Mouse (Mus musculus) MEL (cell line): ENCODE data around the gene Ube2j1. TPM values are rescaled to one million over a fixed set of nuclear protein-coding genes. Genes with fewer than 3 reads are reported as not detected.

ENCODE experiments used
- DNase-seq: peaks from one replicate; pipeline ENCODE4 v3.0.0; 2011; ENCODE audit warnings: low read depth, low spot score
- H3K27ac ChIP-seq: 2 replicates; pipeline ENCODE4 v1.5.1; 2012; ENCODE audit warnings: low read depth, mild to moderate bottlenecking, control low read depth, low read length, moderate library complexity; ENCODE audit not compliant: control insufficient read depth
- H3K27me3 ChIP-seq, 2 experiments: fragments of 150-350 bp in 1 of 2; sonication (generic) in 1 of 2; 2 replicates each; pipeline ENCODE4 v1.6.1; 2012; ENCODE audit warnings: low read length in 2 of 2, mild to moderate bottlenecking in 2 of 2, improper control_type of control experiment in 1 of 2, moderate library complexity in 1 of 2; ENCODE audit not compliant: insufficient read depth in 2 of 2, control insufficient read depth in 1 of 2
- H3K36me3 ChIP-seq, 2 experiments: 2 replicates each; pipeline ENCODE4 v1.6.1; 2012 to 2014; ENCODE audit warnings: low read length in 2 of 2, improper control_type of control experiment in 1 of 2, inconsistent platforms in 1 of 2, mild to moderate bottlenecking in 1 of 2; ENCODE audit not compliant: insufficient read depth in 2 of 2, control insufficient read depth in 1 of 2
- H3K4me1 ChIP-seq, 2 experiments: fragments of 150-350 bp in 1 of 2; sonication (generic) in 1 of 2; 2 replicates each; pipeline ENCODE4 v1.6.1; 2012; ENCODE audit warnings: low read length in 2 of 2, improper control_type of control experiment in 1 of 2, mild to moderate bottlenecking in 1 of 2; ENCODE audit not compliant: insufficient read depth in 2 of 2, control insufficient read depth in 1 of 2
- H3K4me3 ChIP-seq, 2 experiments: fragments of 150-350 bp in 1 of 2; sonication (generic) in 1 of 2; 2 replicates each; pipeline ENCODE4 v1.5.1; 2012; ENCODE audit warnings: low read depth in 2 of 2, low read length in 2 of 2, mild to moderate bottlenecking in 2 of 2, moderate library complexity in 2 of 2, control low read depth in 1 of 2, improper control_type of control experiment in 1 of 2; ENCODE audit not compliant: control insufficient read depth in 1 of 2, insufficient read depth in 1 of 2
- H3K79me2 ChIP-seq: 2 replicates; pipeline ENCODE4 v1.6.1; 2012; ENCODE audit warnings: mild to moderate bottlenecking, low read length, moderate library complexity; ENCODE audit not compliant: control insufficient read depth, poor library complexity, insufficient read depth
- H3K9ac ChIP-seq: 2 replicates; pipeline ENCODE4 v1.6.1; 2012; ENCODE audit warnings: low read depth, mild to moderate bottlenecking, control low read depth, low read length, moderate library complexity; ENCODE audit not compliant: control insufficient read depth, poor library complexity, severe bottlenecking
- H3K9me3 ChIP-seq: fragments of 150-350 bp; sonication (generic); replicated peaks from 2 replicates; pipeline ENCODE4 v1.6.1; 2012; ENCODE audit warnings: mild to moderate bottlenecking, low read length, improper control_type of control experiment, moderate library complexity; ENCODE audit not compliant: insufficient read depth
- CHD2 ChIP-seq: IDR thresholded peaks from 2 replicates; pipeline ENCODE4 v1.6.1; 2011; ENCODE audit warnings: low read length, improper control_type of control experiment
- E2F4 ChIP-seq: IDR thresholded peaks from 2 replicates; pipeline ENCODE4 v1.6.1; 2011; ENCODE audit warnings: low read depth, low read length, improper control_type of control experiment, borderline replicate concordance
- EP300 ChIP-seq, 2 experiments: IDR thresholded peaks; 2 replicates each; pipeline ENCODE4 v1.6.1; 2011; ENCODE audit warnings: improper control_type of control experiment in 2 of 2, low read length in 2 of 2, low read depth in 1 of 2, mild to moderate bottlenecking in 1 of 2
- ETS1 ChIP-seq: IDR thresholded peaks from 2 replicates; pipeline ENCODE4 v1.6.1; 2012; ENCODE audit warnings: low read depth, mild to moderate bottlenecking, inconsistent platforms, low read length, improper control_type of control experiment, moderate library complexity
- GABPA ChIP-seq: IDR thresholded peaks from 2 replicates; pipeline ENCODE4 v1.6.1; 2012; ENCODE audit warnings: low read depth, mild to moderate bottlenecking, inconsistent platforms, low read length, improper control_type of control experiment, moderate library complexity
- HCFC1 ChIP-seq: IDR thresholded peaks from 2 replicates; pipeline ENCODE4 v1.6.1; 2012; ENCODE audit warnings: low read depth, mild to moderate bottlenecking, inconsistent platforms, low read length, improper control_type of control experiment, moderate library complexity
- JUND ChIP-seq: IDR thresholded peaks from 2 replicates; pipeline ENCODE4 v1.6.1; 2011; ENCODE audit warnings: low read depth, mild to moderate bottlenecking, improper control_type of control experiment, low read length
- MAFK ChIP-seq: IDR thresholded peaks from 2 replicates; pipeline ENCODE4 v1.6.1; 2011; ENCODE audit warnings: low read depth, mild to moderate bottlenecking, low read length, improper control_type of control experiment, borderline replicate concordance
- MAX ChIP-seq: IDR thresholded peaks from 2 replicates; pipeline ENCODE4 v1.6.1; 2011; ENCODE audit warnings: low read length, improper control_type of control experiment
- MAZ ChIP-seq: IDR thresholded peaks from 2 replicates; pipeline ENCODE4 v1.6.1; 2012; ENCODE audit warnings: low read depth, mild to moderate bottlenecking, inconsistent platforms, low read length, improper control_type of control experiment
- MEF2A ChIP-seq: IDR thresholded peaks from 2 replicates; pipeline ENCODE4 v1.6.1; 2014; ENCODE audit warnings: low read depth, mild to moderate bottlenecking, inconsistent platforms, low read length, improper control_type of control experiment; ENCODE audit not compliant: poor library complexity, insufficient replicate concordance, severe bottlenecking; ENCODE audit errors: extremely low read depth
- MXI1 ChIP-seq: IDR thresholded peaks from 2 replicates; pipeline ENCODE4 v1.6.1; 2011; ENCODE audit warnings: mild to moderate bottlenecking, low read depth, low read length, improper control_type of control experiment
- MYC ChIP-seq: IDR thresholded peaks from 2 replicates; pipeline ENCODE4 v1.6.1; 2011; ENCODE audit warnings: low read depth, mild to moderate bottlenecking, low read length, improper control_type of control experiment, moderate library complexity
- NELFE ChIP-seq: IDR thresholded peaks from 2 replicates; pipeline ENCODE4 v1.6.1; 2011; ENCODE audit warnings: low read depth, low read length, improper control_type of control experiment
- NRF1 ChIP-seq: IDR thresholded peaks from 2 replicates; pipeline ENCODE4 v1.6.1; 2014; ENCODE audit warnings: low read depth, mild to moderate bottlenecking, inconsistent platforms, low read length, improper control_type of control experiment, moderate library complexity; ENCODE audit not compliant: poor library complexity, insufficient read depth, severe bottlenecking
- POLR2A ChIP-seq, 2 experiments: IDR thresholded peaks; 2 replicates each; pipeline ENCODE4 v1.6.1; 2011 to 2012; ENCODE audit warnings: low read length in 2 of 2, mild to moderate bottlenecking in 2 of 2, control low read depth in 1 of 2, improper control_type of control experiment in 1 of 2, low read depth in 1 of 2, moderate library complexity in 1 of 2; ENCODE audit not compliant: control insufficient read depth in 1 of 2, insufficient read depth in 1 of 2, poor library complexity in 1 of 2
- POLR2AphosphoS2 ChIP-seq: IDR thresholded peaks from 2 replicates; pipeline ENCODE4 v1.6.1; 2011; ENCODE audit warnings: low read length, improper control_type of control experiment
- POLR2AphosphoS5 ChIP-seq: IDR thresholded peaks from 2 replicates; pipeline ENCODE4 v1.6.1; 2012; ENCODE audit warnings: low read depth, borderline replicate concordance, mild to moderate bottlenecking, inconsistent platforms, low read length, moderate library complexity, mixed read lengths
- SIN3A ChIP-seq: IDR thresholded peaks from 2 replicates; pipeline ENCODE4 v1.6.1; 2012; ENCODE audit warnings: low read length, improper control_type of control experiment, inconsistent platforms
- TCF12 ChIP-seq: IDR thresholded peaks from 2 replicates; pipeline ENCODE4 v1.6.1; 2014; ENCODE audit warnings: low read depth, mild to moderate bottlenecking, inconsistent platforms, low read length, improper control_type of control experiment, moderate library complexity
- UBTF ChIP-seq: IDR thresholded peaks from 2 replicates; pipeline ENCODE4 v1.6.1; 2012; ENCODE audit warnings: low read depth, mild to moderate bottlenecking, inconsistent platforms, low read length, improper control_type of control experiment, moderate library complexity, borderline replicate concordance; ENCODE audit not compliant: insufficient read depth
- USF1 ChIP-seq: IDR thresholded peaks from 2 replicates; pipeline ENCODE4 v1.6.1; 2014; ENCODE audit warnings: low read depth, mild to moderate bottlenecking, inconsistent platforms, low read length, improper control_type of control experiment, moderate library complexity
- ZMIZ1 ChIP-seq: IDR thresholded peaks from 2 replicates; pipeline ENCODE4 v1.6.1; 2012; ENCODE audit warnings: low read depth, mild to moderate bottlenecking, inconsistent platforms, low read length, improper control_type of control experiment, moderate library complexity
- polyA plus RNA-seq, 2 experiments: library from polyadenylated mRNA; stranded (reverse) in 1 of 2; unstranded in 1 of 2; fragments of >175 nt in 1 of 2; fragments of >200 nt in 1 of 2; gene quantifications; 2 replicates each; pipeline versions ENCODE4 v1.2.1 to v1.2.4; 2012; ENCODE audit warnings: low replicate concordance in 2 of 2, low read depth in 1 of 2; ENCODE audit not compliant: insufficient read length in 2 of 2, insufficient read depth in 1 of 2, missing spikeins in 1 of 2
- total RNA-seq: library from RNA; depleted of rRNA; stranded (reverse); fragments of 300-350 nt; gene quantifications from 2 replicates; pipeline ENCODE4 v1.2.3, GENCODE M21; 2012; rRNA removed

Gene Ube2j1
- total RNA-seq, result 32.6 and 35.4 TPM in 2 replicates
- 10 to 100 TPM in 1 of 2 experiments, not detected in 1; 42.9 TPM for polyA plus RNA-seq

DNA sequence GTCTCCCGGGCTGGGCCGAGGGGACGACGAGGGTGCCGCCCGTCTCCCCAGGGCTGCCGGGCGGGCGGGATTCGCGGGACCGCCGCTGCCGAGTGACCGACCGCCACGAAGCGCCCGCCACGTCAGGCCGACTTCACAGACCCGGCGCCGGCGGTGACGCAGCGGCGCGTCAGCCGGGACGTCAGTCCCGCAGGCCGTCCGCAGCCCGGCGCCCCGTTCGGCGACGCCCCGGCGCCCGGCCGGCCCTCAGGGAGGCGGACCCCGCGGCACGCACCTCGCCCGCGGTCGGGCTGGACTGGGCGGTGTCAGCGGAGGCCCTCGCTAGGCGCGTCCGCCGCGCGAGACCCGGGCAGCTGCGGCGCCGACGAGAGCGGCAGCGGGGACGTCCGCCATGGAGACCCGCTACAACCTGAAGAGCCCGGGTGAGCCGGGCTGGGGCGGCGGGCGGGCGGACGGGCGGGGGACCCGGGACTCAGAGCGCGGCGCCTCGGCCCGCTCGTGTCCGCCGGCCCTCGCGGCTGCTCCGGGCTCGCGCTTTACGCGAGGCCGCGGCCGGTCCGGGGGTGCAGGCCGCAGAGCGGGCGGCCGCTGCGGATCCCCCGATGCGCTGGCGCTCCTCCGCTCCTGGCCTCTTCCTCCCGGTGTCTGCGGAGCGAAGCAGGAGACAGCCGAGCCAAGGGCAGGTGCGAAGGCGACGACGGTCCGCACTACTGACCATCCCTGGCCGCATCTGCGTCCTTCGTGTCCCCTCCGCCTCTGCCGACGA, at the start of gene Ube2j1:
TSS of gene Ube2j1 (plus strand) at position 222 of the 766 bp plus-strand sequence.
- H3K36me3 ChIP-seq, result peaks cover 0 to 23% of the 10 kb centered on the region in 2 experiments; a peak in 3 of 4 replicates
- H3K79me2 ChIP-seq, result peaks cover 27% of the 10 kb centered on the region
- DNase-seq, result peak; percentile 85
- H3K4me3 ChIP-seq, result peak within 1 kb of the TSS; percentile 96 to 98
- peak within 1 kb of the TSS; percentile 57 for H3K27ac ChIP-seq
- peak; percentile 98 for TF ChIP-seq UBTF
- peak; percentile 80 for TF ChIP-seq ZMIZ1
- TF ChIP-seq NELFE, result peak; percentile 93
- TF ChIP-seq E2F4, result no peak
- peak; percentile 80 for TF ChIP-seq HCFC1
- TF ChIP-seq TCF12, result 0 out of 2 replicates have a peak, but pooled peaks have one; percentile 4
- TF ChIP-seq CHD2, result no peak
- TF ChIP-seq MYC, result no peak
- TF ChIP-seq POLR2A (IDR thresholded peaks at IDR 0.05; ENCODE audit: control insufficient read depth in 1 of 2, insufficient read depth in 1 of 2, low read depth in 1 of 2, low read length in 2 of 2, poor library complexity in 1 of 2), result peak; percentile 86 to 87; a peak in 3 of 4 replicates
- peak; percentile 59; the same call in 1 of the 2 replicates for TF ChIP-seq POLR2AphosphoS2
- TF ChIP-seq MEF2A, result 0 out of 2 replicates have a peak, but pooled peaks have one; percentile 28
- 0 out of 2 replicates have a peak, but pooled peaks have one; percentile 37 for TF ChIP-seq MAX
- TF ChIP-seq ETS1, result peak; percentile 28; the same call in 1 of the 2 replicates
- peak; percentile 46; the same call in 1 of the 2 replicates for TF ChIP-seq SIN3A
- peak; percentile 58 for TF ChIP-seq MXI1
- no peak; the same call in 1 of the 2 replicates for TF ChIP-seq NRF1
- H3K9me3 ChIP-seq, result no peaks in the 10 kb centered on the region
- H3K9ac ChIP-seq, result peak within 1 kb of the TSS; percentile 94
- peaks cover 10 to 11% of the 10 kb centered on the region in 2 experiments for H3K4me1 ChIP-seq
- H3K27me3 ChIP-seq, result no peaks in the 10 kb centered on the region

GRCm38 (mm10) chr4:32981617-32982016, 49.6 kb upstream of the Ube2j1 start:
- H3K4me3 ChIP-seq, result no peak overlapping the region
- H3K27me3 ChIP-seq, result no peaks in the 10 kb centered on the region

More at GRCm38 (mm10) chr4:32981617-32982016, 49.6 kb upstream of the Ube2j1 start:
- no peak for DNase-seq
- H3K79me2 ChIP-seq, result no peaks in the 10 kb centered on the region
- H3K9me3 ChIP-seq, result no peaks in the 10 kb centered on the region
- TF ChIP-seq CHD2 (no peak), USF1 (no peak), JUND (no peak), POLR2AphosphoS5 (no peak), MAZ (no peak), GABPA (no peak), EP300 (IDR thresholded peaks at IDR 0.05; ENCODE audit: low read depth in 1 of 2, low read length in 2 of 2) (no peak), MAFK (no peak)
- TF ChIP-seq, all 39 proteins: peak for 0
- Histone ChIP-seq H3K27ac (no peak overlapping the region), H3K9ac (no peak overlapping the region), H3K36me3 (peaks cover 0 to 2% of the 10 kb centered on the region in 2 experiments; a peak in 1 of 4 replicates), H3K4me1 (peaks cover 0 to 6% of the 10 kb centered on the region in 2 experiments; a peak in 1 of 4 replicates)
